Mouse (Mus musculus) C2C12 (cell line): ENCODE results near the gene Aars2.

Experiments
- CEBPB ChIP-seq: IDR thresholded peaks from one replicate; pipeline ENCODE4 v1.6.1; 2011; ENCODE audit warnings: low read depth, mild to moderate bottlenecking, control low read depth, moderate library complexity
- CTCF ChIP-seq: IDR thresholded peaks from one replicate; pipeline ENCODE4 v1.5.1; 2011; ENCODE audit not compliant: control insufficient read depth, insufficient read depth, insufficient read length
- FOSL1 ChIP-seq: IDR thresholded peaks from one replicate; pipeline ENCODE4 v1.8.0; 2011; ENCODE audit warnings: mild to moderate bottlenecking, low read length; ENCODE audit not compliant: poor library complexity, insufficient read depth, severe bottlenecking
- MAX ChIP-seq: IDR thresholded peaks from one replicate; pipeline ENCODE4 v1.6.1; 2011; ENCODE audit warnings: mild to moderate bottlenecking, control low read depth
- MYOD1 ChIP-seq: IDR thresholded peaks from one replicate; pipeline ENCODE4 v1.6.1; 2011; ENCODE audit warnings: low read depth; ENCODE audit not compliant: control insufficient read depth, insufficient read length
- MYOG ChIP-seq: IDR thresholded peaks from one replicate; pipeline ENCODE4 v1.6.1; 2011; ENCODE audit not compliant: control insufficient read depth, insufficient read length; ENCODE audit errors: extremely low read depth
- USF1 ChIP-seq: IDR thresholded peaks from one replicate; pipeline ENCODE4 v1.6.1; 2011; ENCODE audit warnings: low read depth, mild to moderate bottlenecking, control low read depth, moderate library complexity

- no peak for TF ChIP-seq CEBPB
- TF ChIP-seq USF1, result no peak
- TF ChIP-seq CTCF, result no peak
- no peak for TF ChIP-seq MYOG
- no peak for TF ChIP-seq FOSL1
- TF ChIP-seq MAX, result no peak
- no peak for TF ChIP-seq MYOD1
Observed at GRCm38 (mm10) chr17:45474669-45475465, 31.8 kb upstream of the Aars2 start, which contains the start of gene Spats1.
